Mouse (Mus musculus): ENCODE results near the gene Adgrb3.
A peak's percentile ranks its signal among the peaks of the same experiment; 100 is the strongest.
"Not testable (repeated sequence)": the region's sequence is repeated elsewhere in the genome, so short reads cannot be mapped to it uniquely, and the experiment has no call there.

Gene Adgrb3

GRCm38 (mm10) chr1:25745575-25745974, 83.9 kb downstream of the Adgrb3 start:
- no peak for DNase-seq (ENCODE audit: low spot score in 2 of 2)

DNA sequence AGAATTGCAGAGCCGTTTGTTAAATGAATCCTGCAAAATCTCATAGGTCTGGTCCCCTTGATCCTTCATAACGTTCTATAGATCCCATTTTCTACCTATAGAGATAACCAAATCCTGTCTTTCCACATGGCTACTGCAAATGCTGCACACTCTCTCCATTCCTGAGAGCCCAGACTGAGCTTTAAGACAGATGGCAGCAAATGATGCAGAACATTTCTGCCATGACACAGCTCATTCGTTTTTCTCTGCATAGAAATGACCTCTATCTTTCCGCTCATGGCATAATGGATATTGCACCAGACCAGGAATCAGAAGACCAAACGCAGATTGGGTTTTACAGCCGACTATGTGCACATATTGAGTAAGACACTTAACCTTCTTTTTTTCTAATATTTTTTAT, 84.8 kb downstream of the Adgrb3 start:
- no peak for DNase-seq (ENCODE audit: low spot score in 2 of 2)

- no peak for DNase-seq (ENCODE audit: low spot score in 2 of 2)
Observed at GRCm38 (mm10) chr1:25729844-25730243, 99.7 kb downstream of the Adgrb3 start.

- DNase-seq (ENCODE audit: low spot score in 2 of 2) = peak in 1 of 2 experiments; percentile 41
Observed at GRCm38 (mm10) chr1:25711474-25711873, 118.0 kb downstream of the Adgrb3 start.

- DNase-seq (ENCODE audit: low spot score in 2 of 2) = no peak
Observed at GRCm38 (mm10) chr1:25706299-25706698, 123.2 kb downstream of the Adgrb3 start.

DNA sequence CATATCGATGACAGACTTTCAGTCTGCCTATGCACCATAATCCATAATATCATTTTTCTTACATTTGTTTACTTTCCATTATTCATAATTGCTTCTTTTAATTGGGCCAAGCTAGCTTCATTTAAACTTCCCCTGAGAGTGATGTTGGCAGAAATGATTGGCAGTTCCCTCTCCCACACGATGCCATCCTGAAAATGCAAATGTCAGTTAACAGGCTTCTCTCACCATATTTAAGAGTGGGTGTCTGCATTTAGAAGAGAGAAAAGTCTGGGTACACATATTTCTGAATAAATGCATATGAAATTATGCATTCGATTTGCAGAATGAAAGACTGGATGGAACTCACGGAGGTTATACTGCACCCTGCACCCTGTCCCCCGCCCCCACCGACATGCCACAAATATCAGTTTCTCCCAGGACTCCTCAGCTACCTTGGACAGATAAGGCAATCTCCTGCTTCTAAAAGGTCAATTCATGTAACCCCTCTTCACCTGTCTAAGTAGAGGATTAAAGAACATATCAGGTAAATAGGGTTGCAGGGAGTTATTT, 130.7 kb downstream of the Adgrb3 start:
- DNase-seq (ENCODE audit: low spot score in 2 of 2) = no peak

DNA sequence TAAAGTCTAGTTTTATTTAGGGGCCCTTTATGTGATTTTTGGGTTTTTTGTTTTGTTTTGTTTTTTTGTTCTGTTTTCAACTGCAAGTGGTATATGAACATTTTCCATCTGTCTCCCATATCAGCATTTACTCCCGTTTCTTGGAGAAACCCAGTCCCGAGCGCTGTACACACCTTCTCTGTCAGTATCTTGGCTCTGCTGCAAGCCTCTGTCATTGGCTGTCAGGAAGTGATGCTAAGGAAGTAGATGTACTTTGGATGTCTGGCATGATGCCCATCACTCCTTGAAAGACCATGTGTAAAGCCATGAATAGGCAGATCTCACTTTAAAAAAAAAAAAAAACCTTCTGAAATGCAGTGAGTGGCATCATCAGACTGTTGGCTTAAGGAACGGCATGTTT, 132.3 kb downstream of the Adgrb3 start:
- no peak for DNase-seq (ENCODE audit: low spot score in 2 of 2)

DNA sequence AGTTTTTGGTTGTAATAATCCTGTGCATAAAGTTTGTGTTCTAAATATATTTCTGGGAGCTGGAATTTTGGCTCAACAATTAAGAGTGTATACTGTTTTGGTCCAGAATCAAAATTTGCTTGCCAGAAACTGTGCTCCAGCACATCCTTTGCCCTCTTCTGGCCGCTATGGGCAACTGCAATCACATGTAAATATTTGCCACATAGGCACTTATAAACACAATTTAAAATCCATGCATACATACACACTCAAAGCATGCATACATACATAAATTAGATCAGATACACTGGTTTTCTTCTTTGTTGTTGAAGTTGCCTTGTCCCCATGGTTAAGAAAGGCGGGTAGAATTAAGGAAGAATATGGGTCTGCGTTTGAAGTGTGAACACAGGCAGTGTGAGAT, 132.7 kb downstream of the Adgrb3 start:
- DNase-seq (ENCODE audit: low spot score in 2 of 2) = no peak

DNA sequence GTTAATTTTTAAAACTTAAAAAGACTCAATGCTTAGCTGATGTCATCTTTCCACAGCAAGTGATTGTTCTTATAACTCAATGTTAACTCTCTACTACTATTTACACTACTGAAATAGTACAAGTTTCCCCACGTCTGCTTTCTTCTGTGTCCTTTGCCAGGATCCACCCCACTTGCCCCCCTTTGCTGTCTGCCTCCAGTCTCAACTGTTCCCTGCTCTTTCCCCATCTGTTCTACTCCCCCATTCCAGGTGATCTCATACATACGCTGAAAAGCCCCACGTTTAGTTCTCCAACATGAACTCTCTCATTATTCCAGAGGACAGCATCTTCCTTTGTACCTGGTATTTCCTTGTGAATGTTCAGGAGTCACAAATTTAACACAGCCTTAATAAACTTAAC, 147.4 kb downstream of the Adgrb3 start:
- DNase-seq (ENCODE audit: low spot score in 2 of 2) = no peak

DNA sequence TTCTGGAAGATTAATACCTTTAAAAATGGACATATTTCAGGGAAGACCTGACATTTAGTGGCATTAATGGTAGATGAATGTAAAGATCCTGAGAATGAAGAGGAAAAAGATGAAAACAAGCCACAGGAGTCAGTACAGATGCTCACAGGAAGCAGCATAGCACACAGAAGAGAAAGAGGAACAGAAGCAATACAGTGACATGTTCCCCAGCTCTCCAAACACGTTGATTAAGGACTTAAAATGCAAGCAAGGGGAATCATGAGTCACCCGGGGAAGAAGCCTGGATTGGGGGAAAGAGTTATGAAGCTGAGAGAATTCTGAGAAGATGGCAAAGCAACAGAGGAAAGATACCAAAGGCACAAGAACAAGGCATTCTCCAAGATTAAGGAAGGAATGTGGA, 149.9 kb downstream of the Adgrb3 start:
- DNase-seq (ENCODE audit: low spot score in 2 of 2) = no peak

DNA sequence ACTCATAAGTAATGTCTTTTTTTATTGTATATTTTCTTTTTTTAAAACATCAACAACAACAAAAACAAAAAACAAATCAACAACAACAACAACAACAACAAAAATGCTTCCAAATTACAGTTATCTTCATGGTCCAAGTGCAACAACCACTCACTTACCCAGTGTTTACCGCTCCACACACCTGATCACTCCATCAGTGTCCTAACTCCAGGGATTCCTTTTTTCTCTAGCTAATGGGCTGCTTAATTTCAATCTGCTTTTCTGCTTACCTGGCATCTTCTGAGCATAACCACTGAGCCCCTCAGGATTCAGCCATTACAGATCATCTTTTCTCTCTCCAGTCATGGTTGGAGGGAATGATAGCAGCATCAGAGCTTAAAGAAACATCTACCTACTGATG, 176.8 kb downstream of the Adgrb3 start:
- DNase-seq (ENCODE audit: low spot score in 2 of 2) = no peak

- DNase-seq (ENCODE audit: low spot score in 2 of 2) = peak in 1 of 2 experiments; percentile 59
Observed at GRCm38 (mm10) chr1:25644256-25644655, 185.3 kb downstream of the Adgrb3 start.

- DNase-seq (ENCODE audit: low spot score in 2 of 2) = no peak
Observed at GRCm38 (mm10) chr1:25621458-25621857, 208.0 kb downstream of the Adgrb3 start.

DNA sequence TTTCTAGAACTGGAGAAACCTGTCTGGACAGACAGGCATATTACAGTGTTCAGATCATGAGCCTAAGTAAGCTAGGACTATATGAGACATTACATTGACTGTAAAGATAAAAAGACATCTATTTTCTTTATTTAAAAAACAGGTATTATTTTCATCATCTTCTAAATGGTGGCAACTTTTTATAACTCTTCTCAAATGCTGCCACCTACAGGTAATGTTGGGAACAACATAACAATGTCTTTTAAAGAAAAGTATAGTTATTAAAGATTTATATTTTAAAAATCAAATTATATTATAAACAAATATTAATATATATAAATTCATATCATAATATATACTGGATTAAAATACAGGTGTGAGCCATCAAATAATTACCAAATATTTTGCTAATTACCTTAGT, 212.6 kb downstream of the Adgrb3 start:
- DNase-seq (ENCODE audit: low spot score in 2 of 2) = no peak

GRCm38 (mm10) chr1:25610776-25611175, 218.7 kb downstream of the Adgrb3 start:
- DNase-seq (ENCODE audit: low spot score in 2 of 2) = not testable (repeated sequence)

DNA sequence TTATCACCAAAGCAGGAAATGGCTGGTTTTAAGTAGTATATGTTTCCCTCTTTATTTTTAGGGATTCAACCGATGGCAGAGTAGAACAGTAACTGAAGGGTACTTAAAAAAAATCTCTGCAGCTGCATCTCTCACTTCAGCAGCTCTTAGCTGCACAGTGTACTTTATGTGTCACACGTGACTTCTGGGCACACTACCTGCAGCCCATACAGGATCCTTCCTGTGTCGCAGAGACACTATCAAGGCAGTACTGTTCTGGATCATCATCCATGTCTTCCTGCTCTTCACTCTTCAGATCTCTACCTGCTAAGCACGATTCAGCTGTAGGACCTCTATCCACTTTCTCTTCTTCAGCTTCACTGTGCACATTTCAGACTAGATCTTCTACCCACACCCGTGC, 230.6 kb downstream of the Adgrb3 start:
- DNase-seq (ENCODE audit: low spot score in 2 of 2) = no peak

DNA sequence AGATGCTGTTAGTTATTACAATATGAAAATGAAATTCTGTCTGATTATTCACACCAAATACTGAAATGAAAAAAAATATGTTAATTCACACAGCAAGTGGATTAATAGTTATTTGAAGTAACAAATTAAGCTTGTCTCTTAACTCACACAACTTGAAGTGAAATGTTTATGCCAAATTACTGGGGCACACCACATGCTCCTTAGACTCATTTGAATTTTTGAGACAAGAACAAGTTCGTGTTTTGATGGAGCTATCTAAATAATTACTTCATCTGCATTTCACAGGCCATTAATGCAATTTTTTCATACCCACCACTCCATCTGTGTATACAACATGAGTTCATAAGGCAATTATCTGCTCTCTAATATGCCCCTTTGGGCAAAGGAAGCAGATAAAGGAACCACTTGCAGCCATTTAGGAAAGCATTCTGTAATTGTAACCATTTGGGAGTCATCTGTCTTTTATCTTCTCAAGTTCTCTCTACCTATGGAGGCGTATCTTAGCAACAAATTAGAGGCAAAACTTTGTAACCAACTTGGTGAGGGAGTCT, 240.9 kb downstream of the Adgrb3 start:
- no peak for DNase-seq (ENCODE audit: low spot score in 2 of 2)

DNA sequence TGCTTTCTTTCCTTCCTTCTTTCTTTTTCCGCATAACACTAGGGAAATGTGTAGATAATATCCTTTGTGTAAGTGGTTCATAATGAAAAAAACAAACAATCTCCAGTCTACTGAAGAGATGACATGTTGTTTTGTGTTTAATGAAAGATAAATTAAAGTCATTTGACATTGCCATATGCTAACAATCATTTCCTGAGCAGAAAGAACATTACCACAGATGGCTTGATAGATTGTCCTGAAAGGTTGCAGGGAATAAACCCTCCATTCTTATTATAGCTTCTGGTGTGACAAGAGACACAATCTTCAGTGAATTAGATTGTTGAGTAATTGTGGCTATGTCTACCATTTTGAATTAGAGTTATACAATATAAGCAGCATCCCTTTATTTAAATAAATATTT, 247.8 kb downstream of the Adgrb3 start:
- DNase-seq (ENCODE audit: low spot score in 2 of 2) = no peak

DNA sequence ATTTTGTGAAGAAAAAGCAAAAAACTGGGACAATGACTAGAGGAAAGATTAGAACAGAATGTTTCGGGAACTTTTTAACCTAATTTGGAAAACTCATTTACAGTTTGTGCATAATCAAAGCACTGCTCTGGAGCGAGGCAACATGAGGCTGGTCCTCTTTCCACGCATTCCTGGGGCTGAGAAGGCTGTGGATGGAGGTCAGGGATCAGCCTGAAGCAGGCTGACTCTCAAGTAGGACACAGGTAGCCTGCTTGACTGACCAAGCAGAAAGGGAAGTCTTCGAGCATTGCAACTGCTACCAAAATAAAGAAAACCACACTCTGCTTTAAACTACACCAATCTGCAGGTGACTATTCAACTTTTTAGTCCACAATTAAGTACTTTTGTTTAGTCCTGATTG, 251.7 kb downstream of the Adgrb3 start:
- DNase-seq (ENCODE audit: low spot score in 2 of 2) = no peak

DNA sequence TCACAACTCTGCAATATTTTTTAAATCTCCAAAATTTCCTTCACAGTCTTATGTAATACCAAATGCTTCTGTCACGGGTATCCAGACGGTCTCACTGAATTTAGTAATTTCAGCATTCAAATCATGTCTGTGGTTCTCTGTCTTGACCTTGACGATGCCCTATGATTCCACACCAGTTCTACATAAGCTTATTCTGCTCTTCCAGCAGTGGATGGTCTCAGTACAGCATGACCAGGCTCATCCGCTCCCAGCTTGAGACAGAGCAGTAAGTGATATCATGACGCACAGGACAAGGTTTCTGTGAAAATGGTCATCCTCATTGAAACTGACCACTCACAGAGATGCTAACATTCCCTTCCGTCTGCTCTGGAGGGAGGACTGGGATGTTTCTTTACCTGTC, 252.9 kb downstream of the Adgrb3 start:
- DNase-seq (ENCODE audit: low spot score in 2 of 2) = peak in 1 of 2 experiments; percentile 25

DNA sequence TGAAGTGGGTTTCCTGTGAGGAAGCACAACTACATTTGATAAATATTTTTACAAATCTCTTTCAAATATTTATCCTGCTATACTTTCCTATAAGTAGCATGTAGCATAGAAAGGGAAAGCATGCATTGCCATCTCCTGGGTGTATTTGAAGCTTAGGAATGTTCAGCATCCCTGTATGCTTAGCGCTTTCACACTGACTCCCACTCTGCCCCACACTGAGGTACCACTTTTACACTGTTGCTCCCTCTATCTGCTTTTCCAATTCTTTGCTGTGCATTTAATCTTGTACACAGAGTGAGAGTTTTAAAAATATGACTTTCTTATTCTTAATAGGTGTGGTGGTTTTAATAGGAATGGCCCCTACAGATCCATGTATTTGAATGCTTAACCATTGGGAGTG, 261.4 kb downstream of the Adgrb3 start:
- no peak for DNase-seq (ENCODE audit: low spot score in 2 of 2)

DNA sequence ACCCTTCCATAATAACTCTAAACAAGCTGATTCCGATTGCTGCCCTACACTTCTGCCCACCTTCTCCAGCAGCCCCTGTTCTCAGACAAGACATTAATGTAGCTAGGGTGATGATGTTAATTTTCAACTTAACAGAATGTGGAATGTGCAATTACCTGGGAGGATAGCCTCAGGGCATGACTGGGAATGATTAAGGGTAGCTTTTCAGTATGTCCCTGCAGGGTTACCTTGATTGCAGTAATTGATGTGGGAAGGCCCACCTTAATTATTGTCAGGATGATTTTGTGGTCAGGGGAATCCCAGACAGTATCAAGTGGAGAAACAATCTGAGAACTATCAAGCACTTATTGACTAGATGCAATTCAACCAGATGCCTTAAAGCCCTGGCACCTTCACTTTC, 283.4 kb downstream of the Adgrb3 start:
- no peak for DNase-seq (ENCODE audit: low spot score in 2 of 2)

- DNase-seq (ENCODE audit: low spot score in 2 of 2) = no peak
Observed at GRCm38 (mm10) chr1:25543915-25544314, 285.6 kb downstream of the Adgrb3 start.

- no peak for DNase-seq (ENCODE audit: low spot score in 2 of 2)
Observed at GRCm38 (mm10) chr1:25542891-25543290, 286.6 kb downstream of the Adgrb3 start.

Measured in frontal cortex, postnatal 36 days (tissue).